Mouse (Mus musculus) thymus, adult 2 months (tissue): ENCODE measurements around the gene Gli3. TPM values are rescaled to one million over a fixed set of nuclear protein-coding genes. Genes with fewer than 3 reads are reported as not detected.

Experiments
- DNase-seq: peaks from one replicate; pipeline ENCODE4 v3.0.0; 2021
- H3K27ac ChIP-seq: fragments of 200-500 bp; 2 replicates; pipeline ENCODE4 v1.5.1; 2012; ENCODE audit warnings: low read length, control low read depth; ENCODE audit not compliant: control insufficient read depth, insufficient read depth
- H3K27me3 ChIP-seq: fragments of 200-500 bp; 2 replicates; pipeline ENCODE4 v1.6.1; 2012; ENCODE audit warnings: mild to moderate bottlenecking, low read length, moderate library complexity, mixed read lengths; ENCODE audit not compliant: control insufficient read depth, insufficient read depth
- H3K36me3 ChIP-seq: fragments of 200-500 bp; 2 replicates; pipeline ENCODE4 v1.6.1; 2012; ENCODE audit warnings: mild to moderate bottlenecking, low read length, moderate library complexity; ENCODE audit not compliant: control insufficient read depth, insufficient read depth
- H3K4me1 ChIP-seq: fragments of 200-500 bp; replicated peaks from 2 replicates; pipeline ENCODE4 v1.6.1; 2012; ENCODE audit warnings: low read length; ENCODE audit not compliant: control insufficient read depth, insufficient read depth
- H3K4me3 ChIP-seq: fragments of 200-500 bp; 2 replicates; pipeline ENCODE4 v1.5.1; 2012; ENCODE audit warnings: mild to moderate bottlenecking, low read length, control low read depth, moderate library complexity; ENCODE audit not compliant: control insufficient read depth, insufficient read depth
- CTCF ChIP-seq: fragments of 200-500 bp; IDR thresholded peaks from 2 replicates; pipeline ENCODE4 v1.5.1; 2012; ENCODE audit warnings: mild to moderate bottlenecking, control low read depth, low read length, moderate library complexity, borderline replicate concordance; ENCODE audit not compliant: control insufficient read depth, poor library complexity, insufficient read depth; ENCODE audit errors: extremely low read depth
- POLR2A ChIP-seq: fragments of 200-500 bp; IDR thresholded peaks from 2 replicates; pipeline ENCODE4 v1.6.1; 2012; ENCODE audit warnings: mild to moderate bottlenecking, low read length, control low read depth, moderate library complexity; ENCODE audit not compliant: control insufficient read depth, poor library complexity, insufficient read depth; ENCODE audit errors: extremely low read depth
- WGBS: fragments of 180-500 bp; shearing (Covaris S2); methylation state at CpG from one replicate; pipeline ENCODE4 v1.1.7; 2018; 5-methylcytosine and 5-hydroxymethylcytosine counted together
- polyA plus RNA-seq: library from polyadenylated mRNA; depleted of rRNA; stranded (reverse); fragments of >200 nt; gene quantifications from 2 replicates; pipeline ENCODE4 v1.2.3, GENCODE M21; 2012

Gene Gli3
- polyA plus RNA-seq, 1 experiment = 2.3 TPM

- H3K4me1 ChIP-seq = no peaks in the 10 kb centered on the region
- WGBS = 80% methylated on average over 7 of the region's 7 CpGs
These were observed 16.1 kb upstream of the Gli3 start for GRCm38 (mm10) chr13:15446782-15447564.

DNA sequence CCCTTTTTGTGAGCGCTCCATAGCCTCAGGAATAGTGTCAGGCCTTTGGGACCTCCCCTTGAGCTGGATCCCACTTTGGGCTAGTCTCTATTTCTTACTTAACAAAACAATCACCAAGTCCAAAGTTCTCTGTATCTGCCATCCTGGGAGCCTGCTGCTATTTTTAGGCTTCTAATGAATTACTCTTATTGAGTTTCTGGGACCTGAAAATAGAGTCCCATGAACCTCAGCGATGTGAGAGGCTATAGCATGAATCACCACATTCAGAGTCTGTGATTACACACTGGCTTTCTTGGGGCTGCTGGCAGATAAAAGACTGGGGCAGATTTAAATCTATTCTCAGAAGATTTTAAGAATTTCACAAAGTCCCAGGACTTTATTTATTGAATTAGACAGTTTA, 12.1 kb upstream of the Gli3 start:
- no peak overlapping the region for H3K27ac ChIP-seq
- no peaks in the 10 kb centered on the region for H3K27me3 ChIP-seq
- DNase-seq = no peak
- H3K36me3 ChIP-seq = no peaks in the 10 kb centered on the region
- no peaks in the 10 kb centered on the region for H3K4me1 ChIP-seq
- no peak overlapping the region for H3K4me3 ChIP-seq
- TF ChIP-seq CTCF = no peak
- TF ChIP-seq POLR2A = no peak
- 61% methylated on average over 2 of the region's 2 CpGs for WGBS

More at GRCm38 (mm10) chr13:15446782-15447564, 16.1 kb upstream of the Gli3 start:
- Histone ChIP-seq H3K4me3 (no peak overlapping the region), H3K27ac (no peak overlapping the region), H3K36me3 (no peaks in the 10 kb centered on the region), H3K27me3 (no peaks in the 10 kb centered on the region)
- TF ChIP-seq POLR2A = no peak
- no peak for TF ChIP-seq CTCF
- no peak for DNase-seq

- Histone ChIP-seq H3K4me3 (no peak overlapping the region), H3K4me1 (no peaks in the 10 kb centered on the region), H3K27ac (no peak overlapping the region), H3K36me3 (no peaks in the 10 kb centered on the region), H3K27me3 (0 out of 2 replicates have a peak, but pooled peaks cover 2% of the 10 kb centered on the region)
- 89% methylated on average over 5 of the region's 5 CpGs for WGBS
- TF ChIP-seq CTCF = no peak
- TF ChIP-seq POLR2A = no peak
- DNase-seq = no peak
These were observed 5.2 kb upstream of the Gli3 start for GRCm38 (mm10) chr13:15457841-15458240.

GRCm38 (mm10) chr13:15461926-15462325, 1.1 kb upstream of the Gli3 start:
- WGBS = 59% methylated on average over 7 of the region's 7 CpGs
- Histone ChIP-seq H3K4me3 (no peak overlapping the region), H3K36me3 (no peaks in the 10 kb centered on the region), H3K27ac (no peak overlapping the region), H3K4me1 (no peaks in the 10 kb centered on the region), H3K27me3 (peaks cover 6% of the 10 kb centered on the region; the same call in 1 of the 2 replicates)
- no peak for TF ChIP-seq POLR2A
- no peak for TF ChIP-seq CTCF
- no peak for DNase-seq

- no peak overlapping the region for H3K27ac ChIP-seq
- TF ChIP-seq CTCF = no peak
- no peak for TF ChIP-seq POLR2A
- DNase-seq = no peak
- H3K4me1 ChIP-seq = no peaks in the 10 kb centered on the region
- peak overlapping the region; percentile 22 for H3K4me3 ChIP-seq
- H3K27me3 ChIP-seq = peaks cover 6% of the 10 kb centered on the region; the same call in 1 of the 2 replicates
- WGBS = 2% methylated on average over 66 of the region's 70 CpGs
- H3K36me3 ChIP-seq = no peaks in the 10 kb centered on the region
These were observed 551 bp downstream of the Gli3 start for GRCm38 (mm10) chr13:15463492-15464080.

GRCm38 (mm10) chr13:15464081-15464526, 1.1 kb downstream of the Gli3 start:
- H3K4me1 ChIP-seq = no peaks in the 10 kb centered on the region
- DNase-seq = no peak
- H3K27ac ChIP-seq = no peak overlapping the region
- peak overlapping the region; percentile 22 for H3K4me3 ChIP-seq
- peaks cover 6% of the 10 kb centered on the region; the same call in 1 of the 2 replicates for H3K27me3 ChIP-seq
- 2% methylated on average over 51 of the region's 51 CpGs for WGBS
- no peaks in the 10 kb centered on the region for H3K36me3 ChIP-seq
- TF ChIP-seq CTCF (no peak), POLR2A (no peak)
